Mouse (Mus musculus) lung, adult 2 months (tissue): ENCODE data around the gene Runx2. TPM values are rescaled to one million over a fixed set of nuclear protein-coding genes. Genes with fewer than 3 reads are reported as not detected.

Source experiments
- DNase-seq: peaks from one replicate; pipeline ENCODE4 v3.0.0; 2022
- H3K4me1 ChIP-seq: fragments of 200-500 bp; 2 replicates; pipeline ENCODE4 v1.6.1; 2011; ENCODE audit warnings: low read length; ENCODE audit not compliant: control insufficient read depth, insufficient read depth
- H3K4me3 ChIP-seq: fragments of 200-500 bp; replicated peaks from 2 replicates; pipeline ENCODE3; 2011; ENCODE audit warnings: low read depth, mild to moderate bottlenecking, control low read depth, low read length; ENCODE audit errors: extremely low read depth
- CTCF ChIP-seq: fragments of 200-500 bp; IDR thresholded peaks from 2 replicates; pipeline ENCODE4 v1.5.1; 2011; ENCODE audit warnings: mild to moderate bottlenecking, low read length, control low read depth; ENCODE audit not compliant: insufficient read depth
- POLR2A ChIP-seq: fragments of 200-500 bp; IDR thresholded peaks from 2 replicates; pipeline ENCODE4 v1.6.1; 2011; ENCODE audit warnings: low read depth, mild to moderate bottlenecking, control low read depth, low read length, borderline replicate concordance; ENCODE audit errors: extremely low read depth
- WGBS: fragments of 180-500 bp; shearing (Covaris S2); methylation state at CpG from one replicate; pipeline ENCODE4 v1.1.7; 2018; 5-methylcytosine and 5-hydroxymethylcytosine counted together
- polyA plus RNA-seq: library from polyadenylated mRNA; depleted of rRNA; stranded (reverse); fragments of >200 nt; gene quantifications from 2 replicates; pipeline ENCODE4 v1.2.3, GENCODE M21; 2012

Runx2 gene
- polyA plus RNA-seq, 1 experiment, result 6.7 TPM

DNA sequence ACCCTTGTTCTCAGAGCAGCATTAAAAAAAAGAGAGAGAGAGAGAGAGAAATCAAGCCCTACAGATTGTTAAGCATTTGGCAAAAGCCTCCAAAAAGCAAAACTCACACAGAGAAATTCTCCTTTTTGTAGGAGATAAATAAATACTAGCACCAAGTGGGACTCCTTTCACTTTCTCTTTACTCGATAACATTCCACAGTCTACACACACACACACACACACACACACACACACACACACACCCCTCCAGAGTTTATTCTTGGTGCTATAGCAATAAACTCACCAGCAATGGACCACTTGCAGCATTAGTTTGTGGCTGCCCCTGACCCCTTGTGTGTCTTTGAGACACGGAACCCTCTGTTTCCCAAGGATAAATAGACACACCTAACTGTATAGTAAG is 190.9 kb downstream of the Runx2 start:
- TF ChIP-seq POLR2A (no peak), CTCF (no peak)
- Histone ChIP-seq H3K4me3 (no peak overlapping the region), H3K4me1 (peaks cover 6% of the 10 kb centered on the region)
- no peak for DNase-seq
- 20% methylated on average over 2 of the region's 2 CpGs for WGBS

DNA sequence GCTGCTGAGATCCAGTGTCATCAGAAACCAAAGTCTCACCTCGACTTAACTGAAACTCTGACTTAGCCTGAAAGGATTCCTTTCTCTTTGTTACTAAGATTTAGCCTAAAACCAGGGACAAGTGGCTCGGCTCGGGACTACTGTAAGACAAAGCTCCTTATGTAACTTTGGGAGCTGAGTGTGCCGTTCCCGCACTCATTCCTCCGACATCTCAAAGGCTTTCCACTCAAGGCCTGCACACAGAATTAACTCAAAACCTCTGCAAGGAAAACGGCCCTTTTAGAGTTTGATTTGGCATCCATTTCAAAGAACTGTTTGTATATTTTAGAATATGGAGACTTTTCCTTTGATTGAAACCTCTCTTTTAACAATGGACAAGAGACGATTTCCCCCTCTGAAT is 191.3 kb downstream of the Runx2 start:
- DNase-seq, result no peak
- H3K4me3 ChIP-seq, result peak overlapping the region; percentile 34
- TF ChIP-seq POLR2A (no peak), CTCF (no peak)
- H3K4me1 ChIP-seq, result peaks cover 6% of the 10 kb centered on the region
- 17% methylated on average over 8 of the region's 8 CpGs for WGBS

DNA sequence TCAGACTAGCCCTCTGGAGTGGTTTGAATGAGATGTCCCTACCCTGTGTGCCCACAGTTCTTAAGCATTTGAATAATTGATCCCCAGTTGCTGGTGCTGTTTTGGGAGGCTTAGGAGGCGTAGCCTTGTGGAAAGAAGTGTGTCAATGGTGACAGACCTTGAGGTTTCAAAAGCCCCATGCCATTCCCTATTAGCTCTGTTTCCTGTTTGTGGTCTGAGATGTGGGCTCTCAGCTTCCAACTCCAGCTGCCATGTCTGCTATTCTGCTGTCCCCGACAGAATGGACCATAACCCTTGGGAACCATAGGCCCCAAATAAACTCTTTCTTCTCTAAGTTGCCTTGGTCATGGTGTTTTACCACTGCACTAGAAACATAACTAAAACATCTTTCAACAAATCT is 194.1 kb downstream of the Runx2 start:
- 88% methylated on average over 2 of the region's 2 CpGs for WGBS
- TF ChIP-seq POLR2A, result no peak
- no peak for TF ChIP-seq CTCF
- Histone ChIP-seq H3K4me1 (peaks cover 6% of the 10 kb centered on the region), H3K4me3 (no peak overlapping the region)
- DNase-seq, result no peak

DNA sequence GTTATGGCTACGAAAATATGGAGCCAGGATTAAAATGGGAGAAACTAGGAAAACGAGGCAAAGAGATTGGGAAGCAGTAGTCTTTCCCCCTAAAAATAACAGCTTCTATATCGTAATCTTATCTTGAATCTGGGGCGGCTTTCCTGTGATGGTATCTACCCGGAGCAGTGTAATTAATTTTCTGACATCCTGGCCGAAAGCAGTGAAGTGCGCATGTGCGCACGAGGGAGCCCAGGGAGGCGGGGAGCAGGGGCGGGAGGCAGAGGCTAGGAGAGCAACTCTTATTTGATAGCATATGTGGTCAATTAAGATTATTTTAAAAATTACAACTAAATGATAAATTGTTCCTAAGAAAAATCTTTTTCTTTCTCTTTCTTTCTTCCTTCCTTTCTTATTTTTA is 195.9 kb downstream of the Runx2 start:
- H3K4me1 ChIP-seq, result peaks cover 6% of the 10 kb centered on the region
- H3K4me3 ChIP-seq, result no peak overlapping the region
- TF ChIP-seq CTCF (no peak), POLR2A (no peak)
- WGBS, result 41% methylated on average over 11 of the region's 11 CpGs
- DNase-seq, result no peak

DNA sequence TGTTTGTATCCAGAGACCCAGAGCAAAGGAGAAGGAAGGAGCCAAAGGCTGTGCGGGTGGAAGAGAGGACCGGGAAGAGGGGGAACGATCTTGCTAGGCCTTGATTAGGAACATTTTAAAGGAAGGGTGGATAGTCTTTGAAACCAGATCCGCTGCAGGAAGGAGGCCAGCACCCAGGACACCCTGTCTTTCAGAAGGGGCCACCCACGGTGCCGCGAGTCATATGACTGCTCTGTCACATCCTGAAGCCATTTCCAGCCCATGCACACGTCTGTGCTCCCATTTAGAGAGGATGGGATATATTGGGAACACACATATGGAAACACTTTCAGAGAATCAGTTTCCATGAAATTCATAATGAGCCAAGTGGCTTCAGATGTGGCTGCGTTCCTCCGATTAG is 196.4 kb downstream of the Runx2 start:
- no peak overlapping the region for H3K4me3 ChIP-seq
- TF ChIP-seq POLR2A, result no peak
- TF ChIP-seq CTCF, result no peak
- 46% methylated on average over 10 of the region's 10 CpGs for WGBS
- no peak for DNase-seq
- peaks cover 5% of the 10 kb centered on the region for H3K4me1 ChIP-seq

DNA sequence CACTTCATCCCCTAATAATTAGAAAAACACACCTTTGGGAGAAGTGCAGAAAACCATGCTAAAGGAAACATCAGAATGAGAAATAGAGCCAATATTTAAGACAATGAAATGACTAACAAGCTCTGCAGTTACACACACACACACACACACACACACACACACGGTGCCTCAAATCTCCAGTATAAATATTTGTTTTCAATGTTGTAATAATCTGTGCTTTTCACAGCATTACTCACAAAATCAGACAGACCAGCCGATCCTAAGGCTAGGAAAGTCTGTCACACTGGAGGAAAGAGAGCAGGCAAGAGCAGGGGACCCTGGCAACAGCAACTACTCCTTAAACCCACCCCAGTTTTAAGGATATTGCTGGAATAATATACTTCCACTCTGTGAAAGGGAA is 196.9 kb downstream of the Runx2 start:
- H3K4me1 ChIP-seq, result peaks cover under 1% of the 10 kb centered on the region; the same call in 1 of the 2 replicates
- H3K4me3 ChIP-seq, result no peak overlapping the region
- no peak for DNase-seq
- TF ChIP-seq CTCF, result no peak
- no peak for TF ChIP-seq POLR2A
- WGBS, result 20% methylated on average over 2 of the region's 2 CpGs

DNA sequence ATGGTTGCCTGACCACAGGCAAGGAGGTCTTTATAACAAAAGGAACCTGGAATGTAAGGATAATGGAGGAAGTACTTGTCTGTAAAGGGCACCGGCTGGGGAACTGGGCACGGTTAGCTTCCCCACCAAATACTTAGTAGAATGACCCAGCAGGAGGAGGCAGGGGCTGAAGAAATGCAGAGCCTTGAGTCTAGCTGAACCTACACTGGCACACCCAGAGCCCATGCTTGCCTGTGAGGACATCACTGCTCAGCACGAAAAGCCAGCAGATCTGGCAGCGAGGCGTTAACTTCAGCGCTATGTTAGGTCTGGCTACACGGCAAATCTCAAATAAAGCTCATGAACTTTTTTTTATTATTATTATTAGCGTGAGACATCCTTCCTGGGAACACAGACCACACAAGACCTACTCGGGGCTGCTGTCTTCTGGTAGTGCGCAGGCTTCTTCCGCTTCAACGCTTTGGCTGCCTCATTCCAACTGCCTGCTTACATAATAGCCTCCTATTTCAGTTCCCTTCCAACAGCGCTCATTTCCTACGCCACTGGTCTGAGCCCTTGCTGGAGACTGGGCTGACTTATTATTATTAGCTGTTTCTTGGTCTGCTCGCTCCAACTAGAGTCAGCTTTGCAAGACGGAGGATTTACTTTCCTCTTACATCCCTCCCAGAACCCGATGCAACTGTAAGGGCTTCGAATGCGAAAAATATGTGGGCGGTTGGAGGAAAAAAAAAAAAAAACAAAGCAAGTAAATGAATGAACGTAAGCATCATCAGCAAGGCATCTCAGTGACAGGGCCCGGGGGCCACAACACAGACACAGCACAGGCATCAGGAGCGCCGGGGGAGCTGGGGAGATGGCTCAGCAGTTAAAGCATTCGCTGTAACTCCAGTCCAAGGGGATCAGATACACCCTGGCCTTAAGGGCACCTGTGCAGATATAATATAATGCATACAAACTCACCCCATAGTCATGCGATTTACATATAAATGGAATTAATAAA is 200.6 kb downstream of the Runx2 start:
- WGBS, result 63% methylated on average over 26 of the region's 26 CpGs
- TF ChIP-seq CTCF (no peak), POLR2A (peak; percentile 29; the same call in 1 of the 2 replicates)
- DNase-seq, result no peak
- H3K4me1 ChIP-seq, result no peaks in the 10 kb centered on the region
- H3K4me3 ChIP-seq, result no peak overlapping the region

DNA sequence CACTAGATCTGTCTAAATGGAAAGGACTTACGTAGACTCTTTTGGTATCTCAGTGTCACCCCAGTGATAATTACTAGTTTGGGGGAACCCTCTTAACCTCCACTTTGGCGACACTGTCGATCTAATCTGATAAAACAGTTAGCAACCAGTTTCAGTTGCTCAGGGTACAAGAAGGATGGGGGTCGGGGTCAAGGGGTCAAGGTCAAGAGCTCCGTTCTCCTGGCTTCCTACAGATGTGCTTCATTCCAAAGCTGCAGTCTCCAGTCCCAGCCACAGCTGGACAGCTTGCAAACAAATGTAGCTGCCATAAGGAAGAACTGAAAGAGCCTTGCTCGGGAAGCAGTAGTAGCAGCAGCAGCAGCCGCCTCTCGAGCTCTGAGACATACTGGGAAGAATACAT is 202.0 kb downstream of the Runx2 start:
- H3K4me1 ChIP-seq, result no peaks in the 10 kb centered on the region
- TF ChIP-seq POLR2A, result no peak
- TF ChIP-seq CTCF, result no peak
- WGBS, result 68% methylated on average over 8 of the region's 8 CpGs
- H3K4me3 ChIP-seq, result no peak overlapping the region
- no peak for DNase-seq

DNA sequence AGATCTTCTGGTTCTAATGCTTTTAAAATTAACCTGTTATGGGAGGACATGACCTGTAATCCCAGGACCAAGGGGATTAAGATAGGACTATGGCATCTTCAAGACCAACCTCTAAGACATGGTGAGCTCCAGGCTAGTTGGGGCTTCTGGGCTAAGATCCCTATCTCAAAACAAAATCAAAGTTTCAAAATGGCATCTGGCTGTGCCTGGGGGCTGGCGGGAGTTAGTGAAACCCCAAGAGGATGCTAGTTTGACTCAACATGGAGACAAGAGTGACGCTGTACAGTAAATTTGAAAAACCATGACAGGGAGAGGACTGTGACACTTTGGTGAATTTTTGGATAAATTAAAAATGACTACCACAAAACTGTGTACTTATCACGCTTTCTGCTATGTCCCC is 202.6 kb downstream of the Runx2 start:
- WGBS, result 93% methylated on average over 3 of the region's 3 CpGs
- no peak for DNase-seq
- TF ChIP-seq CTCF (no peak), POLR2A (no peak)
- Histone ChIP-seq H3K4me3 (no peak overlapping the region), H3K4me1 (no peaks in the 10 kb centered on the region)

DNA sequence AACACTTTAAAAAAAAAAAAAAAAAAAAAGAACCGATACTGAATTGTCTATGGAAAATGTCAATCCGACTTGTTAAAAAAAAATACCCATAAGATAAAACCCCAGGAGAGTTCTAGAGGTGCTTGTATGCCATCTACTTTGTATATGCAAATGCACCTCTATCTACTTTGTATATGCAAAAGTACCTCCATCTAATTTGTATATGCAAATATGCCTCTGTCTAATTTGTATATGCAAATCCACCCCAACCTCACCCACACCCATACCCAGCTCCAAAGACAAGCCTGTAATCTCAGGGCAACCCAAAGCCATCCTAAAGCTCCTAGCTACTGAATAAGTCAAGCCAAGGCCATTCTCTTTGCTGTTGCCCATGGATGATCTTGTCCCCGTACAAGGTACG is 203.1 kb downstream of the Runx2 start:
- no peak overlapping the region for H3K4me3 ChIP-seq
- 92% methylated on average over 4 of the region's 4 CpGs for WGBS
- TF ChIP-seq POLR2A (no peak), CTCF (no peak)
- no peaks in the 10 kb centered on the region for H3K4me1 ChIP-seq
- DNase-seq, result no peak

DNA sequence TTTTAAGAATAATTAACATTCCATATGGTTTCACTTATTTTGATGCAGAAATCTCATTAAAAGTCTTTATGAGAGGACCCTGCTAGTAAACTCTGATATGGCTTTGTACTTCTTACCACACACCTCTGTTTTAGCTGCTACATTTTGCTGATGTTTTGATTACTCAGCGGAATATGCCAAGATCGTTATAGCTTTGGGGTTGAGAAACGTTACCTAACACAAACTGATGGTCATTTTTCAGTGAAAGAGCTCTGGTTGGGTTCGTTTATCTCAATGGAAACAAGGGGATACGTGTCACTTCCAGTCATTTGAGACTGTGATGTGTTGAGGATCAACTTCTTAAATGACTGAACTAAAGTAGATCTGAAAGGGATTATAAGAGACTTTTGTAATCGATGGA is 203.8 kb downstream of the Runx2 start:
- DNase-seq, result no peak
- Histone ChIP-seq H3K4me3 (no peak overlapping the region), H3K4me1 (no peaks in the 10 kb centered on the region)
- TF ChIP-seq POLR2A (no peak), CTCF (no peak)
- 66% methylated on average over 6 of the region's 6 CpGs for WGBS
